Mouse (Mus musculus): ENCODE measurements at regions not wholly inside any gene's neighbourhood (a gene's known extent, or its start where the extent isn't known, plus 50 kb on each side); places are given as distances from the start of the nearest gene placed in this dataset.

DNA sequence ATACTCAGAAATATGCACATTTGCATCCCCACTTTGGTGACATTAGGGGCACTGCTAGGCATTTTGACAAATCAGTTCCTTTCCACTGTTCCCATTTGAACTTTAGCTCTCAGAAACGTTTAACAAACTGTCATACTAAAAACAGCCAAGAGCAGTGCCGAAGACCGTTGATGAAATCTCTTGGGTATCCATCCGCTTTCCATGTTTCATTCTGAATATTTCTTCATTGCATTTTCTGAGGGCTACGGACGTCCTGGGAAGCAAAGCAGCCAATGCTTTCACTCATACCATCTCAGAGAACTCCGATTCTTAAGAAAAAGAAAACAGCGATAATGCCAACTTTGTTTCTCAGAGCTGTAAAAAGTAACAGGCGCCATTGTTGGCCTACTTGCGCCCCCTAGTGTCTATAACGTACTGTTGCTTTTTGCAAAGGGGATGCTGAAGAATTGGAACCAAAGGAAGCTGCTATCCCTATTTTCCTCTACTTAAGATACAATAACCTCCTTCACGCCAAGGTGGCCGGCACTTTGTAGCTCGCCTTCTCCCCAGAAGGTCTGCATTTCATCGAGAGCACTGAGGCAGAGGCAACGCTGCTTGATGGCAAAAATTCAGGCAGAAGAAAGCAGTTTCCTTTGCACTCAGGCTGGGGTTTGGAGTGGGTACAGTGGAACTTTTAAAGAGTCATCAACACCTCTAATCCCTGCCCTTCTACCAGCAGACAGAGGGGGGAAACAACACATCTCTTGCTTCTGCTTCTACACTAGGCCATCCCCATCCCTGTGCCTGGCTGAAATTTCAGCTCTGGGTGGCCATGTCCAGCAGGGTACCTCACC lies 163.1 kb upstream of the Spred2 start:
- Histone ChIP-seq H3K4me1 (no peaks in the 10 kb centered on the region), H3K9ac (no peak overlapping the region), H3K36me3 (no peaks in the 10 kb centered on the region), H3K4me2 (peak overlapping the region; percentile 36), H3K9me3 (no peaks in the 10 kb centered on the region), H3K27me3 (peaks cover 22% of the 10 kb centered on the region; the same call in 1 of the 2 replicates), H3K27ac (no peak overlapping the region), H3K4me3 (peak overlapping the region; percentile 33)
- 8% methylated on average over 16 of the region's 16 CpGs for whole genome bisulfite sequencing
- no peak for ATAC-seq (ENCODE audit: insufficient number of reproducible peaks, low FRiP score, low TSS enrichment, low read depth)

DNA sequence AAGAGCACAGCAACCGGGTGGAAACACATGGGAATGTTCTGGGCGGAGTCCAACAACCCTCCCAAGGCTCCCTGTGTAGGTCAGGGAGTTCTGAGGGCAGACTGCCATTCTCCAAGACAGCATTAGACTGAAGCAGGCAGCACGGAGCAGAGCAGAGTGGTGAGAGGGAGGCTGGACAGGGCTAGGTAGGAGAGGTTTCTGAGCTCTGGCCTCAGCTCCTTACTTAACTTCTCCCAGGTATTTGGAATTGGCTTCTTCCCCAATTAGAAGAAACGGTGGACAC lies 162.5 kb upstream of the Spred2 start:
- 51% methylated on average over 4 of the region's 4 CpGs for WGBS
- H3K4me3 ChIP-seq = no peak overlapping the region
- H3K27ac ChIP-seq = no peak overlapping the region
- no peaks in the 10 kb centered on the region for H3K4me1 ChIP-seq
- no peaks in the 10 kb centered on the region for H3K9me3 ChIP-seq
- H3K27me3 ChIP-seq = peaks cover 22% of the 10 kb centered on the region; the same call in 1 of the 2 replicates
- no peaks in the 10 kb centered on the region for H3K36me3 ChIP-seq
- H3K4me2 ChIP-seq = no peak overlapping the region
- no peak for ATAC-seq (ENCODE audit: insufficient number of reproducible peaks, low FRiP score, low TSS enrichment, low read depth)
- no peak overlapping the region for H3K9ac ChIP-seq

DNA sequence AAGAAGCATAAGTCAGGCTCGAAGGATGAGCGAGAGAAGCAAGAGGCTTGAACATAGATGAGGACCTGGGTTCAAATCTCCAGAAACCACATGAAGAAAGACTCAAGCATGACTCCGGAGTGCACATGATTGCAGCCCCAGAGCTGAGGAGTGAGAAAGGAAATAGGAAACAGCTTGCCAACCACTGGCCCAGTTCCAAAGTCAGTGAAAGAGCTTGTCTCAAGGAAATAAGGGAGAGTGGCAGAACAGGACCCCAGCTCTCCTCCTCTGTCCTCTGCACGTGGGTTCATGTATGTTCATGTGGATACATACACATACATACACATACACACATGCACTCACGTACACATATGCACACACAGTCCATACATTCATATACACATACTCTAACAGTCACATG lies 156.9 kb upstream of the Spred2 start:
- Histone ChIP-seq H3K27ac (no peak overlapping the region), H3K9me3 (no peaks in the 10 kb centered on the region), H3K4me1 (no peaks in the 10 kb centered on the region), H3K4me3 (no peak overlapping the region), H3K27me3 (peaks cover 14% of the 10 kb centered on the region; the same call in 1 of the 2 replicates), H3K4me2 (no peak overlapping the region), H3K9ac (no peak overlapping the region), H3K36me3 (no peaks in the 10 kb centered on the region)
- ATAC-seq (ENCODE audit: insufficient number of reproducible peaks, low FRiP score, low TSS enrichment, low read depth) = no peak
- 71% methylated on average over 5 of the region's 5 CpGs for WGBS

DNA sequence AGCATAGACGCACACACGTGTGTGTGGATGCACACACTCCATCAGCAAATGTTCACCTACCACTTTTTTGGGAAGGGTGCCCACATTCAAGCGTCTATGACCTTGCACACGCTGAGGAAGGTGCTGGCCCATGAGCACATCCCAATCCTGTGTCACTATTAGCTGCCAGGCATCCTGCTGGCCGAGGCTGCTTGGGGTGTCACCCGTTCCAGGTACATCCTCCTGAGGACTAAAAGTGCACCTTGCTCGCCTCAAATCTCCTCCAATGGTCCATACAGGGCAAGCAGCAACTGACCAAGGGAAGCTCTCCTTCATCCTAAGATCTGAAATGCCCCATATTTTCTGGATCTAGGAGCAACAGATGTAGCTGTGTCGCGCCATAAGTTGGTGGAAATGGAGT lies 156.3 kb upstream of the Spred2 start:
- Histone ChIP-seq H3K27ac (no peak overlapping the region), H3K4me1 (0 out of 2 replicates have a peak, but pooled peaks cover under 1% of the 10 kb centered on the region), H3K36me3 (no peaks in the 10 kb centered on the region), H3K9ac (no peak overlapping the region), H3K4me3 (no peak overlapping the region), H3K27me3 (peaks cover 13% of the 10 kb centered on the region; the same call in 1 of the 2 replicates), H3K4me2 (no peak overlapping the region), H3K9me3 (no peaks in the 10 kb centered on the region)
- ATAC-seq (ENCODE audit: insufficient number of reproducible peaks, low FRiP score, low TSS enrichment, low read depth) = no peak
- WGBS = 90% methylated on average over 9 of the region's 9 CpGs

DNA sequence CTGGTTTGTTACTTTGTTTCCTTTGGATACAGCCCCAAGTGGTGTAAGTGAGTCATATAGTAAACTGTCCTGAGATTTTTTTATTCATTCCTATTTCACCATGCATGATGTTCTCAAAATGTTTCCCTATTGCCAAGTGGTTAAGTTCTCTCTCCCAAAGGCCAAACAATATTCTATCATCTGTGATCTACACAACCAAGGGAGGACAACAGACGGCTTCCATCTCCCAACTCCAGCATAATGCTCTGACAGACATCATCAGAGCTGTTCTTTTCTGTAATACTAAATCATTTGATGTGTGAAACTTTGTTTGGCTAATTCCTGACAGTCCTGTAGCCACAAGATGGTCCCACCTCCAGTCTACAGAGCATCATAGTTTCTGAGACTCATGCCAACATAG lies 155.2 kb upstream of the Spred2 start:
- no peak overlapping the region for H3K4me2 ChIP-seq
- 79% methylated on average over 1 of the region's 1 CpGs for WGBS
- no peaks in the 10 kb centered on the region for H3K9me3 ChIP-seq
- peaks cover 4% of the 10 kb centered on the region for H3K4me1 ChIP-seq
- no peak overlapping the region for H3K27ac ChIP-seq
- no peak overlapping the region for H3K9ac ChIP-seq
- H3K4me3 ChIP-seq = no peak overlapping the region
- peaks cover 11% of the 10 kb centered on the region; the same call in 1 of the 2 replicates for H3K27me3 ChIP-seq
- no peak for ATAC-seq (ENCODE audit: insufficient number of reproducible peaks, low FRiP score, low TSS enrichment, low read depth)
- H3K36me3 ChIP-seq = no peaks in the 10 kb centered on the region

DNA sequence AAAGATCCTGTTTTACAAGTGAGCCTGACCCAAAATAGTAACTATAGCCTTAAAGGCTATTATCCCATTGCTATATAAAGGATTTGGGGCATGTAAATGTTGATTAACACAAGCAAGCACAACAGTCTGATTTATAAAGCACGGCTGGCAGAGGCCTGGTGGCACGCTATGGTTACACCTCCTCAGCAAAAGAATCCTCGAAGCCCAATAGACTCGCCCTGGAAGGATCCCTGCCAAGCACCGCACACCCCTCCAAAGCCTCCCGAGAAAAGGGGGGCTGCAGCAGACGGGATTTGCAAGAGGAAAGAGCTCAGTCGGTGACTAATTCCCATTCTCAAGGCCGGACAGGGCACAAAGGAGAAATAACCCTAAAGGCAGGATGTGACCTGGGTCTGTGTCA lies 150.2 kb upstream of the Spred2 start:
- H3K27me3 ChIP-seq = peaks cover 10% of the 10 kb centered on the region; the same call in 1 of the 2 replicates
- no peak overlapping the region for H3K4me2 ChIP-seq
- H3K4me1 ChIP-seq = peaks cover 22% of the 10 kb centered on the region
- H3K27ac ChIP-seq = peak overlapping the region; percentile 27; the same call in 1 of the 2 replicates
- WGBS = 19% methylated on average over 9 of the region's 9 CpGs
- H3K9ac ChIP-seq = no peak overlapping the region
- ATAC-seq (ENCODE audit: insufficient number of reproducible peaks, low FRiP score, low TSS enrichment, low read depth) = 0 out of 2 replicates have a peak, but pooled peaks have one; percentile 33
- H3K9me3 ChIP-seq = no peaks in the 10 kb centered on the region
- H3K4me3 ChIP-seq = no peak overlapping the region
- H3K36me3 ChIP-seq = no peaks in the 10 kb centered on the region

DNA sequence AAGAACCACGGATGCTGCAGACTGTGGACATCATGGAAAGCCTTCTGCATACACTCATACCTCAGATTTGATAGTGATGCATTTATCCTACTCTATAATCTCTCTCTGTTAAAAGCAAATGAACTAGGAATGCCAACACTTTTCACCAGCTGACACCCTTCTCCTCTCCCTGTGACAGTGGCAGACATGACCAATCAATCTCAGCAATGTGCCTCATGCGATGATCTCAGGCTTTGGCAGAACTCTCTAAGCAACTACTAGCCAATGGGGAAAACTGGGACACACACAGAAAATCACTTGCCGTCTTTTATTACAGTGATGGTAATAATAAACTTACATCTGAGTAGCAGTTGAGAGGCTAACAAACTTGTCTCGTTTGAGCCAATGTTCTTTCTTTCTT lies 148.4 kb upstream of the Spred2 start:
- peaks cover 11% of the 10 kb centered on the region for H3K27me3 ChIP-seq
- H3K9ac ChIP-seq = no peak overlapping the region
- H3K4me2 ChIP-seq = no peak overlapping the region
- no peaks in the 10 kb centered on the region for H3K9me3 ChIP-seq
- 56% methylated on average over 4 of the region's 4 CpGs for WGBS
- ATAC-seq (ENCODE audit: insufficient number of reproducible peaks, low FRiP score, low TSS enrichment, low read depth) = no peak
- H3K27ac ChIP-seq = no peak overlapping the region; the same call in 1 of the 2 replicates
- peaks cover 22% of the 10 kb centered on the region for H3K4me1 ChIP-seq
- H3K4me3 ChIP-seq = no peak overlapping the region
- no peaks in the 10 kb centered on the region for H3K36me3 ChIP-seq

DNA sequence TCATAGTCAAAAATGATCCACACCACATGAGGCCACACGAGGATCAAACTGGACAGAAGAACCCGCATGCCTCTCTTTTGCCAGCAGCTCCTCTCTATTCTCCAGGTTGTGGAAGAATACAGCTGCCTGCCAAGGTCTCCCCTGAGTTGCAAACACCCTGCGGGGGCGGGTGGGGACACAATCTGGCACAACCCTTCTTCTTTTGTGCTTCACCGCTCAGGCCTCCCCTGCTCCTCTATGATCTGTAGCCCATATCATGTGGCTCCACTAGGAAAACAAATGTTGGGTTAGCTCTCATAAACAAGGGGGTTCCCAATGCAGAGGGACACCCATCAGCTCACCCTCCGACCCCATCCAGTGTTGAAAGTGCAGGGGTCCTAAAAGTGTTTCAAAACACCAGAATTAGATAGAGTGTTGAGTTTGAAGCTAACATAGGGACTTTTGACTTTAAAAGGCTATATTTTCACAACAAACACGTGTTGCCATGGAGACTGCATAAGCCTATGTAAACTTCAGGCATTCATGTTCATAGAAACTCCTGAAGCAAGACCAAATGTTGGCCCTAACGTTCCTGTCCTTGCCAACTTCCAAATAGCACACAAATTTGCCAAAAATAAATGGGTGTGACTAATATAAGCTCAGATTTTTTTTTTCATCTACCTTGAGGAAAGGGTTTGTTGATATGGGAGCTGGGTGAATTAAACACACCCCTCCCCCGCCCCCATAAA lies 147.5 kb upstream of the Spred2 start:
- Histone ChIP-seq H3K4me3 (no peak overlapping the region), H3K9me3 (no peaks in the 10 kb centered on the region), H3K36me3 (no peaks in the 10 kb centered on the region), H3K27me3 (peaks cover 14% of the 10 kb centered on the region; the same call in 1 of the 2 replicates), H3K9ac (no peak overlapping the region), H3K4me1 (peaks cover 22% of the 10 kb centered on the region), H3K27ac (peak overlapping the region; percentile 57), H3K4me2 (no peak overlapping the region)
- WGBS = 67% methylated on average over 9 of the region's 9 CpGs
- peak; percentile 7; the same call in 1 of the 2 replicates for ATAC-seq (ENCODE audit: insufficient number of reproducible peaks, low FRiP score, low TSS enrichment, low read depth)

DNA sequence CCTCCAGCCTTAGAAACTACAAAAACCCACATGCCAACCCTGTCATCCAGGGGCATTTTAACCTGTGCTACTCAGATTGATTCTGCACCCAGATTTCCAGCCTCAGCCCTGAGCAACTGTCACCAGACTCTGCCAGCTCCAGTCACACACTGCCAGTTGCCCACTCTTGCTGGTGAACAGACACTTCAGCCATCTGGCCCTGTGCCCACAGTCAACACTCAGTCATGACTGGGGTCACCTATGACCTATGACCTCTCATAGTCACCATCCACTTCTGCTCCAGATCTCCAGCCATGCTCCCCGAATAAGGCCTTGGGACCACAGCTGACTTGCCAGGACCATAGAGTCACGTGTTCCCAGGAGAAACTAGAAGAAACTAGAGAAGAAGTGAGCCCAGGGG lies 146.0 kb upstream of the Spred2 start:
- Histone ChIP-seq H3K4me2 (no peak overlapping the region), H3K36me3 (no peaks in the 10 kb centered on the region), H3K4me3 (no peak overlapping the region), H3K4me1 (peaks cover 19% of the 10 kb centered on the region), H3K27me3 (peaks cover 20% of the 10 kb centered on the region), H3K9me3 (no peaks in the 10 kb centered on the region), H3K27ac (no peak overlapping the region), H3K9ac (no peak overlapping the region)
- 93% methylated on average over 2 of the region's 2 CpGs for WGBS
- no peak for ATAC-seq (ENCODE audit: insufficient number of reproducible peaks, low FRiP score, low TSS enrichment, low read depth)

DNA sequence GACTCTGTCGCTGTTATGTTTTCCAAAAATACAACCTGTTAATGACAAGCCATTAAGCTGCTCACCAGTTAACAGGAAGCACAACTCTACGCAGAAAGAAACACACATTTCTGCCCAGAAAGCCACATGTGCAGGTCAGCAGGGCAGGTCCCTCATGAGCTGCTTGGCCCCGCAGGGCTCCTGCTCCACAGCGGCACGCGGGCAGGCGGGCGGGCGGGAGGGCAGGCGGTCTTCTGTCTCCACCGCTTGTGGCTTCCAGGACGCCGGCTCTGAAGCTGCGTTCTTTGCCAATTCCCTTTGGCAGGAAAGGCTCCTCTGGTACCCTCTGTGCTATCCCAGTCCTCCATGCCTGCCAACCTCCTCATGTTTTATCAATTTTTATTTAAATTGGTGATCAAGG lies 139.1 kb upstream of the Spred2 start:
- Histone ChIP-seq H3K36me3 (no peaks in the 10 kb centered on the region), H3K4me2 (no peak overlapping the region), H3K9ac (no peak overlapping the region), H3K4me3 (no peak overlapping the region), H3K27me3 (peaks cover 15% of the 10 kb centered on the region), H3K4me1 (0 out of 2 replicates have a peak, but pooled peaks cover 5% of the 10 kb centered on the region), H3K9me3 (no peaks in the 10 kb centered on the region), H3K27ac (no peak overlapping the region)
- no peak for ATAC-seq (ENCODE audit: insufficient number of reproducible peaks, low FRiP score, low TSS enrichment, low read depth)
- 30% methylated on average over 14 of the region's 14 CpGs for WGBS

DNA sequence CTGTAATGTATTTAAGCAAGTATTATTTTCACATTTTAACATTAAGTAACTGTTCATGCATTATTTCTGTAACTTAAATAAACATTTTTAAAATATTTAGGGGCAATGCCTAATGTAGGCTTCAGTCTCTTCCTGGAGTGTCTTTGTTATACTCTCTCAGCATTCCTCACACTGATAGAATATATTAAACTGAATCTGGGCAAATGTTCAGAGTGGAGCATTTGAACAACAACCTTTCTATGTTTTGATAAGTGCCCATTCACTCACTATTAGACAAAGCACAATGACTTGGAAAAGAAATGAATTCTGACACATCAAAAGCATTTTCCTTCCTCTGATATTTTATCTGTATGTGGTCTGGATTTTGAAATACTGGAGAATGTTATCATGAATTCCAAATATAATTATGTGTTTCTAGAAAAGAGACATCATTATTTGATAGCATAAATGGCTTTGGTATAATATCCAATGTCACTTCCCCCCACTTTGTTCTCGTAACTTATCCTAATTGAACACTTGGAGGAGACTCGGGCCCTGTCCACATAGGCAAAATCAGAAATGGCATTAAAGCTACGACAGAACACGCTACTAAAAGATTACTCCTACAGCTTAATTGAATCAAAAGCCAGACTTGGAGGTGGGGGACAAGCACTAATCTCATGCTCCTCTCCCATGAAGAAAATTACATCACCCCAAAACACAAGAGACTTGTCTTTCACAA lies 127.1 kb upstream of the Spred2 start:
- no peaks in the 10 kb centered on the region for H3K9me3 ChIP-seq
- H3K27ac ChIP-seq = no peak overlapping the region
- no peak overlapping the region for H3K4me3 ChIP-seq
- H3K4me2 ChIP-seq = no peak overlapping the region
- whole genome bisulfite sequencing = 77% methylated on average over 4 of the region's 4 CpGs
- no peaks in the 10 kb centered on the region for H3K36me3 ChIP-seq
- no peaks in the 10 kb centered on the region for H3K27me3 ChIP-seq
- no peaks in the 10 kb centered on the region for H3K4me1 ChIP-seq
- ATAC-seq (ENCODE audit: insufficient number of reproducible peaks, low FRiP score, low TSS enrichment, low read depth) = no peak
- no peak overlapping the region for H3K9ac ChIP-seq

DNA sequence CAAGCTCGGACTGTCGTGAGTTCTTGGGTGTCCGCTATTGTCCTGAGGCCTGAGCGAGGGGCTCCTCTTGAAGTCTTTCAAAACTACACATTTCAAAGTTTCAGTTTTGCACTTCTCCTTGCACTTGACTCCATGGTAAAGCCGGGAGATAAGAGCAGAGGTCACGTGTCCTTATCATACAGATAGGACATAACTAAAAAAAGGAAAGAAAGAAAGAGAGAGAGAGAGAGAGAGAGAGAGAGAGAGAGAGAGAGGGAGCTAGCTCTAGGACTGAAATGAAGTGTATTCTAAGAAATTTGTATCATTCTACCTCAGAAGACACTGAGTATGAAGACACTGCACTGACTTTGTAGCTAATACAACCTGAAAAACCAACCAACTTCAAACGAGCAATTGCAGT lies 114.8 kb upstream of the Spred2 start:
- 85% methylated on average over 7 of the region's 7 CpGs for WGBS
- H3K4me2 ChIP-seq = no peak overlapping the region
- no peak for ATAC-seq (ENCODE audit: insufficient number of reproducible peaks, low FRiP score, low TSS enrichment, low read depth)
- H3K27ac ChIP-seq = no peak overlapping the region
- peaks cover 6% of the 10 kb centered on the region for H3K4me1 ChIP-seq
- H3K27me3 ChIP-seq = no peaks in the 10 kb centered on the region
- H3K9me3 ChIP-seq = no peaks in the 10 kb centered on the region
- H3K9ac ChIP-seq = no peak overlapping the region
- H3K36me3 ChIP-seq = no peaks in the 10 kb centered on the region
- H3K4me3 ChIP-seq = no peak overlapping the region

Measured in limb, embryonic 15.5 days (tissue).